Mouse (Mus musculus) CD4-positive, CD25-positive, alpha-beta regulatory T cell, adult 4 months (primary cell): ENCODE results near the gene Hps4. TPM values are rescaled to one million over a fixed set of nuclear protein-coding genes. Genes with fewer than 3 reads are reported as not detected.
A peak's percentile ranks its signal among the peaks of the same experiment; 100 is the strongest.

ENCODE experiments used
- ATAC-seq: one replicate; pipeline ENCODE4 v1.8.0; 2017
- polyA plus RNA-seq, 2 experiments: library from polyadenylated mRNA; unstranded; fragments of 100-300 nt; shearing (Covaris generic); gene quantifications; one replicate each; pipeline ENCODE4 v1.2.1; 2017

Hps4 gene
- polyA plus RNA-seq, 2 experiments from 2014 or later = 14.5 to 16.7 TPM

- ATAC-seq = peak; percentile 73
These were observed 18.0 kb upstream of the Hps4 start for GRCm38 (mm10) chr5:112324637-112325545.

- peak; percentile 69 for ATAC-seq
These were observed 17.1 kb upstream of the Hps4 start, which contains the start of gene Tfip11 for GRCm38 (mm10) chr5:112325546-112326445. Tfip11 (plus strand) TSS chr5:112326358.

- peak; percentile 24 for ATAC-seq
These were observed 16.4 kb upstream of the Hps4 start for GRCm38 (mm10) chr5:112326446-112327009.

GRCm38 (mm10) chr5:112327854-112328253 lies 15.0 kb upstream of the Hps4 start:
- ATAC-seq = no peak

GRCm38 (mm10) chr5:112329805-112330564 lies 12.9 kb upstream of the Hps4 start:
- ATAC-seq = no peak

- ATAC-seq = peak; percentile 81
These were observed 7.4 kb upstream of the Hps4 start for GRCm38 (mm10) chr5:112335473-112335872.

GRCm38 (mm10) chr5:112337004-112337403 lies 5.9 kb upstream of the Hps4 start:
- ATAC-seq = no peak

- ATAC-seq = no peak
These were observed 3.7 kb upstream of the Hps4 start for GRCm38 (mm10) chr5:112339215-112339614.

- ATAC-seq = peak; percentile 40
These were observed 317 bp downstream of the Hps4 start for GRCm38 (mm10) chr5:112343205-112343595.

- ATAC-seq = no peak
These were observed 1.4 kb downstream of the Hps4 start for GRCm38 (mm10) chr5:112344092-112344960.

- no peak for ATAC-seq
These were observed 3.5 kb downstream of the Hps4 start for GRCm38 (mm10) chr5:112346211-112346965.

GRCm38 (mm10) chr5:112349169-112349568 lies 6.3 kb downstream of the Hps4 start:
- ATAC-seq = no peak

- ATAC-seq = no peak
These were observed 12.6 kb downstream of the Hps4 start for GRCm38 (mm10) chr5:112355493-112355892.

GRCm38 (mm10) chr5:112355910-112356309 lies 13.0 kb downstream of the Hps4 start, which contains the start of gene Gm6583:
Gm6583 (minus strand) TSS chr5:112356033.
- no peak for ATAC-seq

GRCm38 (mm10) chr5:112356322-112356721 lies 13.4 kb downstream of the Hps4 start:
- no peak for ATAC-seq

- no peak for ATAC-seq
These were observed 16.6 kb downstream of the Hps4 start for GRCm38 (mm10) chr5:112359520-112359919.

- no peak for ATAC-seq
These were observed 17.2 kb downstream of the Hps4 start for GRCm38 (mm10) chr5:112360077-112360476.

- no peak for ATAC-seq
These were observed 21.4 kb downstream of the Hps4 start for GRCm38 (mm10) chr5:112364184-112364797.

GRCm38 (mm10) chr5:112366879-112367278 lies 24.0 kb downstream of the Hps4 start:
- no peak for ATAC-seq

GRCm38 (mm10) chr5:112367338-112367737 lies 24.5 kb downstream of the Hps4 start:
- no peak for ATAC-seq
